Mouse (Mus musculus) brain, adult 10 weeks (tissue): ENCODE data around the gene Spp2. TPM values are rescaled to one million over a fixed set of nuclear protein-coding genes. Genes with fewer than 3 reads are reported as not detected.

Source experiments
- polyA plus RNA-seq: library from polyadenylated mRNA; stranded (reverse); fragments of 350-450 nt; fragmentation: Illumina TruSeq; extraction: RNeasy Lipid Tissue Mini Kit (QIAGEN cat#74804); gene quantifications from one replicate; pipeline ENCODE4 v1.2.3, GENCODE M21; 2015; ENCODE audit warnings: low read depth, low replicate concordance

Spp2 gene
- 1.0 TPM for polyA plus RNA-seq

GRCm38 (mm10) chr1:88406807-88407198, at the start of gene Spp2:
Gene Spp2 (plus strand): TSS chr1:88406961.

Other genes starting within 250 kb of the Spp2 start
- gene Ugt1a5, start 240.9 kb upstream of the Spp2 start, polyA plus RNA-seq: not detected
- gene Ugt1a2, start 206.4 kb upstream of the Spp2 start, polyA plus RNA-seq: not detected
- 2.6 TPM for gene Dnajb3, start 201.2 kb upstream of the Spp2 start, polyA plus RNA-seq
- gene Ugt1a1, start 195.0 kb upstream of the Spp2 start, polyA plus RNA-seq: not detected
- 0.28 TPM for gene Mroh2a, start 180.0 kb upstream of the Spp2 start, polyA plus RNA-seq
- gene Hjurp, start 129.3 kb upstream of the Spp2 start, polyA plus RNA-seq: 48.2 TPM
- 0.12 TPM for gene Trpm8, start 129.3 kb upstream of the Spp2 start, polyA plus RNA-seq
- not detected for gene Glrp1, start 103.1 kb downstream of the Spp2 start, polyA plus RNA-seq